Mouse (Mus musculus) kidney, adult 2 months (tissue): ENCODE results near the gene Asb6. TPM values are rescaled to one million over a fixed set of nuclear protein-coding genes. Genes with fewer than 3 reads are reported as not detected.

Experiments
- DNase-seq: peaks from one replicate; pipeline ENCODE4 v3.0.0; 2021
- H3K27ac ChIP-seq: fragments of 200-500 bp; 2 replicates; pipeline ENCODE4 v1.5.1; 2012; ENCODE audit warnings: low read depth, low read length, control low read depth, inconsistent platforms; ENCODE audit not compliant: insufficient read depth
- H3K27me3 ChIP-seq: fragments of 200-500 bp; replicated peaks from 2 replicates; pipeline ENCODE4 v1.6.1; 2012; ENCODE audit warnings: mild to moderate bottlenecking, moderate library complexity, low read length, inconsistent platforms; ENCODE audit not compliant: control insufficient read depth, insufficient read depth
- H3K36me3 ChIP-seq: fragments of 200-500 bp; 2 replicates; pipeline ENCODE4 v1.6.1; 2012; ENCODE audit warnings: mild to moderate bottlenecking, moderate library complexity, low read length, inconsistent platforms; ENCODE audit not compliant: control insufficient read depth, insufficient read depth
- H3K4me1 ChIP-seq: fragments of 200-500 bp; 2 replicates; pipeline ENCODE4 v1.6.1; 2011; ENCODE audit warnings: low read length; ENCODE audit not compliant: control insufficient read depth, insufficient read depth
- H3K4me3 ChIP-seq: fragments of 200-500 bp; 2 replicates; pipeline ENCODE4 v1.5.1; 2011; ENCODE audit warnings: mild to moderate bottlenecking, low read depth, low read length, control low read depth; ENCODE audit not compliant: insufficient read depth
- CTCF ChIP-seq: fragments of 200-500 bp; conservative IDR thresholded peaks from 2 replicates; pipeline ENCODE4 v1.5.1; 2011; ENCODE audit warnings: low read depth, mild to moderate bottlenecking, control low read depth, low read length, moderate library complexity, mixed read lengths; ENCODE audit not compliant: insufficient read depth, insufficient read length
- POLR2A ChIP-seq: fragments of 200-500 bp; IDR thresholded peaks from one replicate; pipeline ENCODE4 v1.6.1; 2011; ENCODE audit warnings: low read depth, low read length, control low read depth
- WGBS: fragments of 180-500 bp; shearing (Covaris S2); methylation state at CpG from one replicate; pipeline ENCODE4 v1.1.7; 2018; 5-methylcytosine and 5-hydroxymethylcytosine counted together
- polyA plus RNA-seq: library from polyadenylated mRNA; depleted of rRNA; stranded (reverse); fragments of >200 nt; gene quantifications from 2 replicates; pipeline ENCODE4 v1.2.3, GENCODE M21; 2012

The Asb6 gene
- polyA plus RNA-seq, 1 experiment: 24.5 TPM

DNA sequence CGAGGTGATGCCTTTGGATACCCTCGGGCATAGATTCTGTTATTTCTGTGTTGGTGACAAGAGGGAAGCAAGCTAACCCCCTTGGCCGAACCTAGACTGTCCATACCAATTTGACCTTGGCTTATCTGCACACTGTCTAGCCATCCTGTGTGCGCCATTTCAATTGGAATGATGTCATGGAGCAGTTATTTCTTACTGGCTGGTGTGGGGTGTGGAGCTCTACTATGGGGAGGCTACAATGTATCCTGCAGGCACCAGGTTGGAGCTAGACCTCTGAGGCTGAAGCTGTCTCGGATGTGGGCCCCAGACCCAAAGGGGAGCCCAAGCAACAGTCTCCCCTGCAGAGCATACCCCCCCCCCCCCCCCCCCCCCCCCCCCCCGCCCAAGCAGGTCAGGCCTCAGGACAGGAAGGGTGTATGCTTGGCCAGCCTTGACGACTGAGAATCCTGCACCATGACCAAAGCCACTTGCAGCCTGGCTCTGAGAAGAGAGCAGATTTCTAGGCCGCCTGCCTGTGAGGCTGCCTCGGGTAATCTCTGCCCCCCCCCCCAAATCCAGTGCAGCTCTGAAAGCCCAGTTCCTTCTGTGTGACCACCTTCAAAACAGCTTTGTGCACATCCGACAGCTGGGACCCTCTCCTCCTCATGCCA is 4.4 kb upstream of the Asb6 start, which contains the start of gene Prrx2:
TSS of gene Prrx2 (plus strand) at position 600 of the 650 bp plus-strand sequence.
- no peak for DNase-seq
- Histone ChIP-seq H3K4me1 (no peaks in the 10 kb centered on the region), H3K36me3 (no peaks in the 10 kb centered on the region), H3K27me3 (no peaks in the 10 kb centered on the region), H3K4me3 (no peak within 1 kb of the TSS), H3K27ac (no peak within 1 kb of the TSS)
- no peak for TF ChIP-seq POLR2A
- TF ChIP-seq CTCF: no peak
- 62% methylated on average over 9 of the region's 10 CpGs for WGBS

GRCm38 (mm10) chr2:30833644-30834043 is 3.5 kb upstream of the Asb6 start:
- H3K36me3 ChIP-seq: no peaks in the 10 kb centered on the region
- DNase-seq: no peak
- no peak overlapping the region for H3K4me3 ChIP-seq
- H3K27ac ChIP-seq: no peak overlapping the region
- H3K4me1 ChIP-seq: no peaks in the 10 kb centered on the region
- WGBS: 67% methylated on average over 5 of the region's 5 CpGs
- TF ChIP-seq POLR2A: no peak
- no peak for TF ChIP-seq CTCF
- H3K27me3 ChIP-seq: no peaks in the 10 kb centered on the region

- DNase-seq: peak; percentile 43
- peaks cover 7% of the 10 kb centered on the region; the same call in 1 of the 2 replicates for H3K4me1 ChIP-seq
- TF ChIP-seq CTCF (peak; percentile 64), POLR2A (no peak)
- 43% methylated on average over 5 of the region's 5 CpGs for WGBS
- no peak overlapping the region for H3K4me3 ChIP-seq
- no peaks in the 10 kb centered on the region for H3K36me3 ChIP-seq
- no peak overlapping the region for H3K27ac ChIP-seq
- H3K27me3 ChIP-seq: no peaks in the 10 kb centered on the region
Observed at GRCm38 (mm10) chr2:30829315-30829714, 818 bp downstream of the Asb6 start.

DNA sequence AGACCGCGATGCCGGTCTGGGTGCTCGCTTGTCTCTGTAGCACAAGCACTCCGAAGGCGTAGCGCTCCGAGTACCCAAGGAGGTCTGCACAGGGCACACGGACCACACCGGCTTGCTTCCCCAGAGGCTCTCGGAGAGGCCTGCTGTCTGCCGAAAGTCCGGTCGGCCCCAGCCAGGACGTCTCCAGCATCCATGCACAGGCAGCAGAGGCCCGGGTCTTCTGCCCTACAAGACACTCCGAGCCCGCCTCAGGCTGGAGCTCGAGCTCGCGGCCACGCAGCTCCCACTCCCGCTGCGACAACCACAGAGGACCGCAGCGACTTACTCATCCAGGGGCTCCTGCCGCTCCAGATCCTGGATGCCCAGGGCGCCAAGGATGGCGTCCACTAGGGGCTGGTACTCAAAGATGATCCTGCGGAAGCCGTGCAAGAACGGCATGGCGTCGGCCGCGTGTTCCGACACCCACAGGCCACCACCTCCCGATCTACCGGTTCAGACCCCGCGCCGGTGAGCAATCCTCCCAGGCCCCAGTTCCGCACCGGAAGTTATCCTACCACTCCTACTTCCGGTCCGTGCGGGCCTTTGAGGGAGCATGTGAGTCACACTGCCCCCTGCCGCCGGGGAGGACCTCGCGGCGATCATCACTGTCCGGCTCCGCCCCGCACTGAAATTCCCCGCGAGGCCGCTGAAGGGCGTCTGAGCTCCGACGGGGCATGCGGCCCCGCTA is 2.2 kb downstream of the Asb6 start:
- H3K27me3 ChIP-seq: no peaks in the 10 kb centered on the region
- peak; percentile 96 for DNase-seq
- under 1% methylated on average over 63 of the region's 63 CpGs for WGBS
- peak; percentile 83 for TF ChIP-seq CTCF
- no peak for TF ChIP-seq POLR2A
- peaks cover 7% of the 10 kb centered on the region; the same call in 1 of the 2 replicates for H3K4me1 ChIP-seq
- H3K4me3 ChIP-seq: peak overlapping the region; percentile 70
- no peak overlapping the region for H3K27ac ChIP-seq
- no peaks in the 10 kb centered on the region; the same call in 1 of the 2 replicates for H3K36me3 ChIP-seq

- TF ChIP-seq CTCF: peak; percentile 30
- TF ChIP-seq POLR2A: no peak
- peaks cover 7% of the 10 kb centered on the region; the same call in 1 of the 2 replicates for H3K4me1 ChIP-seq
- no peaks in the 10 kb centered on the region; the same call in 1 of the 2 replicates for H3K36me3 ChIP-seq
- H3K4me3 ChIP-seq: peak overlapping the region; percentile 70
- DNase-seq: peak; percentile 69
- H3K27ac ChIP-seq: no peak overlapping the region
- no peaks in the 10 kb centered on the region for H3K27me3 ChIP-seq
- WGBS: 27% methylated on average over 26 of the region's 26 CpGs
Observed at GRCm38 (mm10) chr2:30826825-30827748, 3.0 kb downstream of the Asb6 start.

DNA sequence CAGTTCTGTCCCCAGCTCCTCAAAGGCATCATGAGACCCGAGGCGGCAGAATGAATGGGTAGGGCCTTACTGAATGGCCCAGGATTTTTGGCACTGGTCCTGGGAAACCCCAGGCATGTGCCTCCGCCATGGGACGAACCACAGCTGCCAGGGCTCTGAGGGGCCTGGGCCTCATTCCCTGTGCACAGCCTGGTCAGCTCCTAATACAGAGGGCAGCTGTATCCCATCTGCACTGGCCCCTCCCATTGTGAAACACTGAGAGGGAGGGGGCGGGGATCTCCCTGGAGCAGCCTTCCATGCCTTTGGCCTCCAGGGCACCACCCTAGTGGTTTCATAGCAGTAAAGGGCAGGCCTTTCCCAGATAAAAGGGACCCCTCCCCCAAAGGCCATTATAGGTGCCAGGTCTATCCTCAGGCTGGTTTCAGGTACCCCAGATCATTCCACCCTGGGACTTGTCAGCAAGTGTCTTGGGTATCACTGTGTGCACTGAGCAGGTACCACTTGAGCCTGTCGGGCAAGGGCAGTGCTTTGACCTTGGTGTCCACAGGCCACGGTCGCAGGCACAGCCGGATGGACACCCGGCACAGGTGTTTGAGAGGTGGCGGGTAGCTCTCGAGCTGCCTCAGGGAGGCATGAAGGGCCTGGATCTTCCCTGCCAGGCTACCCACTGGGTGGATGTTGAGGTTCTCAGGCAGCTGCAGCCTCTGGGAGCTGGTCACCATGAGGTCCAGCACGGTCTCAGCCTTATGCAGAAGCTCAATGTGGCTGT is 6.6 kb downstream of the Asb6 start:
- peak; percentile 73 for DNase-seq
- peaks cover 7% of the 10 kb centered on the region; the same call in 1 of the 2 replicates for H3K4me1 ChIP-seq
- no peaks in the 10 kb centered on the region for H3K27me3 ChIP-seq
- WGBS: 55% methylated on average over 13 of the region's 13 CpGs
- TF ChIP-seq CTCF (no peak), POLR2A (no peak)
- no peak overlapping the region for H3K4me3 ChIP-seq
- no peaks in the 10 kb centered on the region; the same call in 1 of the 2 replicates for H3K36me3 ChIP-seq
- H3K27ac ChIP-seq: no peak overlapping the region
